Mouse (Mus musculus): Measurements from ENCODE around the gene Aldh1a7. TPM values are rescaled to one million over a fixed set of nuclear protein-coding genes. Genes with fewer than 3 reads are reported as not detected.
A peak's percentile ranks its signal among the peaks of the same experiment; 100 is the strongest.

The Aldh1a7 gene
- polyA plus RNA-seq, 1 experiment from 2014 or later: 10.3 TPM

DNA sequence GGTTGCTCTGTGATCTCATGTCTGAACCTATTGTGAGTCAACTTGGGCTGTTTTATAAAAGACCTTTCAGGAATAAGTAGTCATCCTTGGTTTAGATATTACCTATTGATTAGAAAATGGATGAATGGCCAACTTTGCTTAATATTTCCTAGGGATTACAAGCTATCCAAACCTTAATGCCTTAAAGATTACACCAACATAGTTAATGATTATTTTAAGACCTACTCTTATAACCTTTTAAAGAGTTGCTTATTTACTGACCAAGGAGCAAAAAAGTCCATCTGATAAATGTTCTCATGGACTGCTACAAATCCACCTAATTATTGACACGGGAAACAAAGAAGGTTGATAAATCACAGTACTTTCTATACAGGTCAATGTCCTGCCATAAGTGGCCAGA lies 17.3 kb upstream of the Aldh1a7 start:
- H3K9ac ChIP-seq (ENCODE audit: low read depth, low read length): no peak overlapping the region
- no peaks in the 10 kb centered on the region for H3K36me3 ChIP-seq (ENCODE audit: control insufficient read depth, insufficient read depth)
- no peaks in the 10 kb centered on the region for H3K9me3 ChIP-seq (ENCODE audit: control insufficient read depth)
- 55% methylated on average over 1 of the region's 1 CpGs for WGBS
- no peaks in the 10 kb centered on the region for H3K27me3 ChIP-seq (replicated peaks; ENCODE audit: control insufficient read depth, insufficient read depth, low read length)
- H3K27ac ChIP-seq (ENCODE audit: low read depth, low read length): no peak overlapping the region
- no peak for ATAC-seq
- no peak for TF ChIP-seq CTCF (IDR thresholded peaks at IDR 0.05; ENCODE audit: low read depth)
- no peak overlapping the region for H3K4me2 ChIP-seq (replicated peaks; ENCODE audit: low read depth)
- H3K4me1 ChIP-seq (replicated peaks; ENCODE audit: control insufficient read depth, insufficient read depth, low read length): no peaks in the 10 kb centered on the region
- no peak overlapping the region for H3K4me3 ChIP-seq (ENCODE audit: low read depth, low read length)

DNA sequence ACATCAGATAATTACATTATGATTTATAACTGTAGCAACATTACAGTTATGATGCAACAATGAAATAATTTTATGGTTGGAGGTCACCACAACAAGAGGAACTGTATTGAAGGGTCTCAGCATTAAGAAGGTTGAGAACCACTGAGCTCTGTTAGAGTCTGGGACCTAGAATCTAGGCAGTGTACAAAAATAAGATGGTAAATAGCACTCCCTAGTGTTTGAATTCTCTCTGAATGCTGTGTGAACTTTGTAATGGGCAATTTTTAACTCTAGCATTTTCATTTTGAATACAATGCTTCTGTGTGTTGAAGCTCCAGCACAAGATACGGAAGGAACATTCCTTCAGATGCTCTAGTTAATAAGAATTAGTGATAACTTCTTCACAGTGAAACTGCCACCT lies 916 bp upstream of the Aldh1a7 start:
- ATAC-seq: no peak
- no peak overlapping the region for H3K4me2 ChIP-seq (replicated peaks; ENCODE audit: low read depth)
- no peaks in the 10 kb centered on the region for H3K9me3 ChIP-seq (ENCODE audit: control insufficient read depth)
- no peaks in the 10 kb centered on the region for H3K36me3 ChIP-seq (ENCODE audit: control insufficient read depth, insufficient read depth)
- H3K4me1 ChIP-seq (replicated peaks; ENCODE audit: control insufficient read depth, insufficient read depth, low read length): 0 out of 2 replicates have a peak, but pooled peaks cover 3% of the 10 kb centered on the region
- no peak overlapping the region for H3K27ac ChIP-seq (ENCODE audit: low read depth, low read length)
- no peak overlapping the region for H3K9ac ChIP-seq (ENCODE audit: low read depth, low read length)
- WGBS: 55% methylated on average over 1 of the region's 1 CpGs
- TF ChIP-seq CTCF (IDR thresholded peaks at IDR 0.05; ENCODE audit: low read depth): peak; percentile 55
- H3K4me3 ChIP-seq (ENCODE audit: low read depth, low read length): no peak overlapping the region
- no peaks in the 10 kb centered on the region for H3K27me3 ChIP-seq (replicated peaks; ENCODE audit: control insufficient read depth, insufficient read depth, low read length)

DNA sequence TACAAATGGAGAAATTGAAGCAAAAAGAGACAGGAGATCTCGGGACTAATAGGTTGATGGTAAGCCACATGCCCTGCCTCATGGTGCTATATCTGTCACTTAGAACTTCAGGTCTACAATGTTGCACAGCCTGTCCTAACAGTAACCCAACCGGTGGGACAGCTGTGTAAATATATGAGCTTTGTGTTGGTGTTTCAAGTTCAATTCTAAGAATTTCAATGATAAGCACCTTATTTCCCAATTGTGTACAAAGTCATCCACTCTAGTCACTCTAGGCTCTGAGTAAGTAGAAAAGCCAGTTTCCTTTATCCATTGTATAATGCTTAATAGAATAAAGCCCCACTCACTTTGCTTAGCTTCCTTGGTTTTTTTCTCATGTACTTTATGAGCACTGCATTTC lies 4.4 kb downstream of the Aldh1a7 start:
- H3K27me3 ChIP-seq (replicated peaks; ENCODE audit: control insufficient read depth, insufficient read depth, low read length): no peaks in the 10 kb centered on the region
- no peak overlapping the region for H3K9ac ChIP-seq (ENCODE audit: low read depth, low read length)
- no peaks in the 10 kb centered on the region for H3K36me3 ChIP-seq (ENCODE audit: control insufficient read depth, insufficient read depth)
- H3K4me3 ChIP-seq (ENCODE audit: low read depth, low read length): no peak overlapping the region
- ATAC-seq: peak; percentile 80
- H3K27ac ChIP-seq (ENCODE audit: low read depth, low read length): no peak overlapping the region
- TF ChIP-seq CTCF (IDR thresholded peaks at IDR 0.05; ENCODE audit: low read depth): no peak
- 41% methylated on average over 2 of the region's 2 CpGs for WGBS
- H3K4me2 ChIP-seq (replicated peaks; ENCODE audit: low read depth): no peak overlapping the region
- H3K9me3 ChIP-seq (ENCODE audit: control insufficient read depth): no peaks in the 10 kb centered on the region
- 0 out of 2 replicates have a peak, but pooled peaks cover 3% of the 10 kb centered on the region for H3K4me1 ChIP-seq (replicated peaks; ENCODE audit: control insufficient read depth, insufficient read depth, low read length)

DNA sequence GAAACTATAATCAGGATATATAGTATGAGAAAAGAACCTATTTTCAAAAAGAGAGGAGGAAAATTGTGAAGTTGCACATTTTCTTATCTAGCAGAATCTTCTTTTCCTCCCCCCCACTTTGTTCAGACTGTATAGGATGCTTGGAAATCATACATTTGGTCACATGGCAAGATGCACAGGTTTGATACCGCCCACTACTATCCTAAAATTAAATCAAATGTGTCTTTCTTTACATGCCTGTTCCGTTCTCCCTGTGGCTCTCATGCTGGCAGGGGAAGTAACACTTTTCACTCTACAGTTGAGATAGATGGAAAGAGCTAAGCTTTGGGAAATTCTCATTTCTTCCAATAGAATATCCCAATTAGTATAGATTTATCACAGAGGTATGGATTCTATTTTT lies 7.1 kb downstream of the Aldh1a7 start:
- ATAC-seq: no peak
- no peak overlapping the region for H3K9ac ChIP-seq (ENCODE audit: low read depth, low read length)
- no peaks in the 10 kb centered on the region for H3K9me3 ChIP-seq (ENCODE audit: control insufficient read depth)
- H3K4me1 ChIP-seq (replicated peaks; ENCODE audit: control insufficient read depth, insufficient read depth, low read length): no peaks in the 10 kb centered on the region
- H3K27ac ChIP-seq (ENCODE audit: low read depth, low read length): no peak overlapping the region
- H3K36me3 ChIP-seq (ENCODE audit: control insufficient read depth, insufficient read depth): no peaks in the 10 kb centered on the region
- 81% methylated on average over 2 of the region's 2 CpGs for WGBS
- no peak for TF ChIP-seq CTCF (IDR thresholded peaks at IDR 0.05; ENCODE audit: low read depth)
- H3K4me2 ChIP-seq (replicated peaks; ENCODE audit: low read depth): no peak overlapping the region
- no peak overlapping the region for H3K4me3 ChIP-seq (ENCODE audit: low read depth, low read length)
- H3K27me3 ChIP-seq (replicated peaks; ENCODE audit: control insufficient read depth, insufficient read depth, low read length): no peaks in the 10 kb centered on the region

DNA sequence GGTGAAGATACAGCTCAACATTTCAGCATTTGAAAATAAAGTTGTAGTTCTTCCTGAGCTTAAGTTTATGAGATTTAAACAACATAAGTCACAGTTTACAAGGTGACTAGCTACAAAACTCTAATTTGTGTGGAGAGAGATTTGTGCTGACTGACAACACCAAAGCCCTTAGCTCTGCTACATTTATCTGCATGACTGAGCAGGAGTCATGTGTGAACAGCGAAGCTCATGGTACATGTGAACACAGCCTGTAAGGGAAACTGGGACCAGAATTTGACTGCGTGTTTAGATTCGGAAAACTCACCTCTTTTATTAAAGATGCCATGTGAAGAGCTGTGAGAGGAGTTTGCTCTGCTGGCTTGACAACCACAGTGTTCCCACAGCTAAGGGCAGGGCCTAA lies 11.7 kb downstream of the Aldh1a7 start:
- no peaks in the 10 kb centered on the region for H3K27me3 ChIP-seq (replicated peaks; ENCODE audit: control insufficient read depth, insufficient read depth, low read length)
- no peak for TF ChIP-seq CTCF (IDR thresholded peaks at IDR 0.05; ENCODE audit: low read depth)
- no peak overlapping the region for H3K27ac ChIP-seq (ENCODE audit: low read depth, low read length)
- no peaks in the 10 kb centered on the region for H3K9me3 ChIP-seq (ENCODE audit: control insufficient read depth)
- H3K4me2 ChIP-seq (replicated peaks; ENCODE audit: low read depth): no peak overlapping the region
- ATAC-seq: no peak
- no peak overlapping the region for H3K4me3 ChIP-seq (ENCODE audit: low read depth, low read length)
- no peaks in the 10 kb centered on the region for H3K36me3 ChIP-seq (ENCODE audit: control insufficient read depth, insufficient read depth)
- whole genome bisulfite sequencing: 94% methylated on average over 3 of the region's 3 CpGs
- no peaks in the 10 kb centered on the region for H3K4me1 ChIP-seq (replicated peaks; ENCODE audit: control insufficient read depth, insufficient read depth, low read length)
- H3K9ac ChIP-seq (ENCODE audit: low read depth, low read length): no peak overlapping the region

DNA sequence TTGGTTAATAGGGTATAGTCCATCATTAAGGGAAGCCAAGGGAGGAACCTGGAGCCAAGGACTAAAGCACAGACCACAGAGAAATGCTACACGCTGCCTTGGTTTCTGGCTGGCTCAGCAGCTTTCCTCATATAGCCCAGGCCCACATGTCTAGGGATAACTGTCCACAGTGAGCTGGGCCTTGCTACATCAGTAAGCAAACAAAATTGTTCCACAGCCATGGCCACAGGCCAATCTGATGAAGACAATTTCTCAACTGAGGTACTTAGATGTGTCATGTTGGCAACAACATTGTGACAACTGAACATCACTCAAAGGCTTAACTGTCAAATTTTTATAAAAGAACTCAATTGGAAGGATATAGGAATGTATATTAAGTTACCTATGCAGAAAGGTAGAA lies 12.3 kb downstream of the Aldh1a7 start:
- Histone ChIP-seq H3K4me2 (replicated peaks; ENCODE audit: low read depth) (no peak overlapping the region), H3K9ac (ENCODE audit: low read depth, low read length) (no peak overlapping the region), H3K36me3 (ENCODE audit: control insufficient read depth, insufficient read depth) (no peaks in the 10 kb centered on the region), H3K4me3 (ENCODE audit: low read depth, low read length) (no peak overlapping the region), H3K27ac (ENCODE audit: low read depth, low read length) (no peak overlapping the region), H3K4me1 (replicated peaks; ENCODE audit: control insufficient read depth, insufficient read depth, low read length) (no peaks in the 10 kb centered on the region), H3K27me3 (replicated peaks; ENCODE audit: control insufficient read depth, insufficient read depth, low read length) (no peaks in the 10 kb centered on the region), H3K9me3 (ENCODE audit: control insufficient read depth) (no peaks in the 10 kb centered on the region)
- 68% methylated on average over 1 of the region's 1 CpGs for WGBS
- ATAC-seq: no peak
- no peak for TF ChIP-seq CTCF (IDR thresholded peaks at IDR 0.05; ENCODE audit: low read depth)

DNA sequence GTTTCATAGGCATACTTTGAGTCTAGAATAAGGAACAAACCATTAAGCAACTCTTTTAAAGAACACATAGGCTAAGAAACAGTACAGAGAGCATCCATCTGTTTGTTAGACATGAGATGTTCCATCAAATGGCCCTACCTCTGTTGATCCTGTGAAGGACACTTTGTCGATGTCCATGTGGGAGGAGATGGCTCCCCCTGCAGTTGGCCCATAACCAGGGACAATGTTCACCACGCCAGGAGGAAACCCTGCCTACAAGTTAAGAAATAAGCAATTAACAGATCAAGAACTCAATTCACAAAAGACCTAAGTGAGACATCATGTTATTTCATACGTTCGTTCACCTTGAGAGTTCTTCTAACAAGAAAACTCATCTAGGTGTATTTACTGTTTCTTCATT lies 12.8 kb downstream of the Aldh1a7 start:
- H3K4me3 ChIP-seq (ENCODE audit: low read depth, low read length): no peak overlapping the region
- peak; percentile 62 for TF ChIP-seq CTCF (IDR thresholded peaks at IDR 0.05; ENCODE audit: low read depth)
- 86% methylated on average over 4 of the region's 4 CpGs for WGBS
- no peak overlapping the region for H3K27ac ChIP-seq (ENCODE audit: low read depth, low read length)
- H3K9ac ChIP-seq (ENCODE audit: low read depth, low read length): no peak overlapping the region
- H3K27me3 ChIP-seq (replicated peaks; ENCODE audit: control insufficient read depth, insufficient read depth, low read length): no peaks in the 10 kb centered on the region
- H3K4me1 ChIP-seq (replicated peaks; ENCODE audit: control insufficient read depth, insufficient read depth, low read length): no peaks in the 10 kb centered on the region
- H3K36me3 ChIP-seq (ENCODE audit: control insufficient read depth, insufficient read depth): no peaks in the 10 kb centered on the region
- no peaks in the 10 kb centered on the region for H3K9me3 ChIP-seq (ENCODE audit: control insufficient read depth)
- ATAC-seq: no peak
- no peak overlapping the region for H3K4me2 ChIP-seq (replicated peaks; ENCODE audit: low read depth)

Measured in intestine, postnatal 0 days (tissue).